Mouse (Mus musculus) kidney, embryonic 16.5 days (tissue): Measurements from ENCODE around the gene Tgfa. TPM values are rescaled to one million over a fixed set of nuclear protein-coding genes. Genes with fewer than 3 reads are reported as not detected.

Experiments
- ATAC-seq: fragments of 200-750 bp; cut with Nextera tagmentation; 2 replicates; pipeline ENCODE4 v1.8.0; 2017; ENCODE audit warnings: moderate TSS enrichment; ENCODE audit not compliant: low FRiP score, low TSS enrichment
- H3K27ac ChIP-seq: fragments of 300-500 bp; sonication (generic); 2 replicates; pipeline ENCODE4 v1.5.1; 2014; ENCODE audit warnings: low read length
- H3K27me3 ChIP-seq: fragments of 300-500 bp; sonication (generic); 2 replicates; pipeline ENCODE4 v1.6.1; 2014; ENCODE audit warnings: low read length, control low read depth, mixed read lengths; ENCODE audit not compliant: insufficient read depth
- H3K36me3 ChIP-seq: fragments of 300-500 bp; sonication (generic); 2 replicates; pipeline ENCODE4 v1.6.1; 2014; ENCODE audit warnings: low read length, control low read depth, mixed read lengths; ENCODE audit not compliant: insufficient read depth
- H3K4me1 ChIP-seq: fragments of 300-500 bp; sonication (generic); 2 replicates; pipeline ENCODE4 v1.6.1; 2014; ENCODE audit warnings: low read length, control low read depth, mixed read lengths; ENCODE audit not compliant: insufficient read depth
- H3K4me2 ChIP-seq: fragments of 300-500 bp; sonication (generic); replicated peaks from 2 replicates; pipeline ENCODE4 v1.6.1; 2014; ENCODE audit warnings: low read depth, low read length
- H3K4me3 ChIP-seq: fragments of 300-500 bp; sonication (generic); 2 replicates; pipeline ENCODE4 v1.5.1; 2014; ENCODE audit warnings: mild to moderate bottlenecking, low read length
- H3K9ac ChIP-seq: fragments of 300-500 bp; sonication (generic); replicated peaks from 2 replicates; pipeline ENCODE4 v1.6.1; 2014; ENCODE audit warnings: low read length
- H3K9me3 ChIP-seq: fragments of 300-500 bp; sonication (generic); 2 replicates; pipeline ENCODE4 v1.6.1; 2016; ENCODE audit warnings: low read length, control low read depth
- WGBS: fragments of 180-500 bp; shearing (Covaris S2); extraction: QIAGEN DNeasy Blood & Tissue Kit; methylation state at CpG from one replicate; pipeline ENCODE4 v1.1.7; 2014; 5-methylcytosine and 5-hydroxymethylcytosine counted together
- polyA plus RNA-seq: library from polyadenylated mRNA; unstranded; fragments of >200 nt; fragmentation: Nextera tagmentation; extraction: Ambion mirVana; gene quantifications from 2 replicates; pipeline ENCODE4 v1.2.1, GENCODE M21; 2015

Tgfa gene
- polyA plus RNA-seq, 1 experiment from 2014 or later = 7.7 TPM

DNA sequence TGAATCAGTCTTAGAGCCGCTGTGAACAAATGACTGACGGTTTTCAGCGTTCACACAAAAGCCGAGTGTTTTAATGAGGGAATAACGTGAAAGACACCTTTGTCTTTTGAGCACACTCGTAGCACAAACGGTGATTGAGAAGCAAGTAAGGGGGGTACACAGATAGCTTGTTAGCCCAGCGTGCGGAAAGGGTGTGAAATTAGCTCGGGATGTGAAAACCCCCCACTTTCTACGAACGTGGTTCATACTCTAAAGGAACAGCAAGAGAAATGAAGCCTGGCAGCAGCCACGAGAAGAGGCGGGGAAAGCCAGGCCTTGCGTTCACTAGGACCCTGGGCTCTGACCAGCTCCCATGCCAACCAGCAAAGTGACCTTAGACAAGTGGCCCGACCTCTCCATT is 54.0 kb downstream of the Tgfa start:
- Histone ChIP-seq H3K9me3 (no peaks in the 10 kb centered on the region), H3K27me3 (no peaks in the 10 kb centered on the region), H3K4me3 (no peak overlapping the region), H3K36me3 (no peaks in the 10 kb centered on the region), H3K4me2 (no peak overlapping the region), H3K4me1 (peaks cover 20% of the 10 kb centered on the region), H3K27ac (no peak overlapping the region), H3K9ac (no peak overlapping the region)
- WGBS = 76% methylated on average over 16 of the region's 16 CpGs
- no peak for ATAC-seq

DNA sequence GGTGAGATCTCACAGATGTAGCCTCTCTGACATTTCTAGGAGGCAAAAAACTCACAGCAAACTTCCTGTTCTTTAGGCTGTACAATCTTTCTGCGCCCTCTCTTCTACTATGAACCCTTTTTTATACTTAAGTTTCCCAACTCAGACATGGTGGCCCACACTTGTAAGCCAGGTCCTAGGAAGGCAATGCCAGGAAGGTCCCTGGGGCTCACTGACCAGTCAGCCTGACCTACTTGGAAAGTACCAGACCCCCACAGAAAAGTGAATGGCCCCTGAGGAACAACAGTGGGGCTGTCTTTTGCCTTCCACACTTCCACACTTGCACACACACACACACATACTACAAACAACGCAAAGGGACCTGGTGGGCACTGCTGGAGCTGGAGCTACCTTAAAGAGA is 55.2 kb downstream of the Tgfa start:
- Histone ChIP-seq H3K36me3 (no peaks in the 10 kb centered on the region), H3K9me3 (no peaks in the 10 kb centered on the region), H3K4me2 (no peak overlapping the region), H3K9ac (no peak overlapping the region), H3K27ac (no peak overlapping the region), H3K4me3 (no peak overlapping the region), H3K4me1 (peaks cover 20% of the 10 kb centered on the region), H3K27me3 (no peaks in the 10 kb centered on the region)
- 90% methylated on average over 2 of the region's 2 CpGs for WGBS
- ATAC-seq = no peak

DNA sequence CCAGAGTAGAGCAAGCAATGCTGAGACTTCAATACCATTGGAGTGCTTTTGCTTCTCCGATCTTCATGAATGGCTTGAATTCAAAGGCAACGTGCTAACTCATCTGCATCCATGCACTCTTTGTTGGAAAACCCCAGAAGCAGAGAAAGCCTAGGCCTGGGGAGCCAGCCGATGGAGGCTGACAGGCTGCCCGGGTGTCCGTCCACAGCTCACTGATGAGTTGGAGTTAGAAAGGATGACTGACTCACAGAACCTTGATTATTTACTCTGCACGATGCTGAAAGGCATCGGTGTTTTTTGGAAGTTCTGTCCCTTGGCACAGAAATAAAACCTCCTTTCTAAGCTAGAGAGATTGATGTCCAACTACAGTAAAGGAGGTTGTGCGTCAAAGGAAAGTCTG is 55.8 kb downstream of the Tgfa start:
- Histone ChIP-seq H3K4me3 (no peak overlapping the region), H3K4me1 (peaks cover 23% of the 10 kb centered on the region), H3K27ac (no peak overlapping the region), H3K36me3 (no peaks in the 10 kb centered on the region), H3K4me2 (no peak overlapping the region), H3K9ac (no peak overlapping the region), H3K27me3 (no peaks in the 10 kb centered on the region), H3K9me3 (no peaks in the 10 kb centered on the region)
- ATAC-seq = no peak
- 83% methylated on average over 8 of the region's 8 CpGs for WGBS

DNA sequence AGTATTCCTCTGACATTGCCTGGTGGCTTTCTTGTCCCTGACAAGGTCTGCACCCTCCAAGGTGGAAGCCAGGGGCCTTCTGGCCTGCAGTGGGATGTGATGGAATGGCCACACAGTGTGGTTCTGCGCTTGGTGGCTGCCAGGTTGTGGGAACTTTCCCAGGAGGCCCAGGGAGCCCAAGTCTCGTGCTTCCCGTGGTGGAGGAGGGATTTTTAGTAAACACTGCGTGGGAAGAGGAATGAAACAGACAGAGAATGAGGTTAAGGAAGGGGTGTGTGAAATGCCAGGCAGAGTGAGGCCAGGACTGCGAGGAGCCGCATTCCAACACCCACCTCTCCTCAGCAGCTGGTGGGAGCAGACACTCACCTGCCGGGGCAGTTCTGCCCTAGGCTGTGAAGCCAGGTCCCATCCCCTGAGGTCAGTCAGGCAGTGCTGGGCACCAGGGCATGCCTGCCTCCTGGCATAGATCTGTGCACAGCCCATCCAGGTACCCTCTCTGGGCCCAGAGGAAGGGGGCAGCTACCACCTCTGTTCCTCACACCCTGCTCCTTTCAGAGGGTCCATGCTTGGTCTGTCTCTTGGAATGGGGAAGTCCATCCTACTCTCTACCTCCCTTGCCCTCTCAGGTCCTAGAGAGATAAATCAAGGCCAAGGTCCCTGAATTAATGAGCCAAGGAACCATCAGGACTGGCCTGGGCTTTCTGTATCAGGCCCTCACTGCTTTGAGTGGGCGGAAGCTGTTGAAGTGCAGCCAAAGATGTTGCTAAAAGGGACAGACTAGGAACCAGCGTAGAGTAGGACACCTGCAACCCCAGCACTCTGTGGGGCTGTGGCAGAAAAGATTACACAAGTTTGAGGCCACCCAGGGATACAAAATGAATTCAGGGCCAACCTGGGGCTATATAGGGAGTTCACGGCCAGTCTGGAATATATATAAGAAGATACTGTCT is 57.4 kb downstream of the Tgfa start:
- H3K4me1 ChIP-seq = peaks cover 27% of the 10 kb centered on the region
- peak overlapping the region; percentile 74; the same call in 1 of the 2 replicates for H3K27ac ChIP-seq
- no peaks in the 10 kb centered on the region for H3K9me3 ChIP-seq
- H3K4me2 ChIP-seq = peak overlapping the region; percentile 26; the same call in 1 of the 2 replicates
- H3K4me3 ChIP-seq = no peak overlapping the region
- no peaks in the 10 kb centered on the region for H3K36me3 ChIP-seq
- no peak overlapping the region for H3K9ac ChIP-seq
- WGBS = 33% methylated on average over 10 of the region's 10 CpGs
- H3K27me3 ChIP-seq = no peaks in the 10 kb centered on the region
- ATAC-seq = peak; percentile 88

DNA sequence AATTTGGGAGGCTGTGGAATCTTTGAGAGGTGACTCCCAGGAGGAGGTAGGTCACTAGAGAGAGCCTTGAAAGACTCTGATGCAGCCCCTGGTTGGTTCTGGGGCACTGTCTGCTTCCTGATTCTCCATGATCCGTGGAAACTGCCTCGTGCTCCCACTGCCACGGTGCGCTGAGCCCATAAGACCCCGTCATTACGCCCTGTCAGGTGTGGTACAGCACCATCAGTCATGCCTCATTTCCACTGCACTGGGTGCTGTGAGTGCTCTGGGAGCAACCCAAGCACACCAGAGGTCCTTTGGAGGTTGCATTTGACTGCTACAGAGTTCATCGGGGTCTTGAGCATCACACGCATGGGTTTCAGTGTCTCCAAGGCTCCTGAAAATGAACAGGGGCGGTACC is 60.9 kb downstream of the Tgfa start:
- Histone ChIP-seq H3K9me3 (no peaks in the 10 kb centered on the region), H3K4me1 (peaks cover 27% of the 10 kb centered on the region), H3K27ac (no peak overlapping the region), H3K4me3 (no peak overlapping the region), H3K4me2 (no peak overlapping the region), H3K9ac (no peak overlapping the region), H3K36me3 (no peaks in the 10 kb centered on the region), H3K27me3 (no peaks in the 10 kb centered on the region)
- WGBS = 37% methylated on average over 9 of the region's 9 CpGs
- ATAC-seq = peak; percentile 46

DNA sequence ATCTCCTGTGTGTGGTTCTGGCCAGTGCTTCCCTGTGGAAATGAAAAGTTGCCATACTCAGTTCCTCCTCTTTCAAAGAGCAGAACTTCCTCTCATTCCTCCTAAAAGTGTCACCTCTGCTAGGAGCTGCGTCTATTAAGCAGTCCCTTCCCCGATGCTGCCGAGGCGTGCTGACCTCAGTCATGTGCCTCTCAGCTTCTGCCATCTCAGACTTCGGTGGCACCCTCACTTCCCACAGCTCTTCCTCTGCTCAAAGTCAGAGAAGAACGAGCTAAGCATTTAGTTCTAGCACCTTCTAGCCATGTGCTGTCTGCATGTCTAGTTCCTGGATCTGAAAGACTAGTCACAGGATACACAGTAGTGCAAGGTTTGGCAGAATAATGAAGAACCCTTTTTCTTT is 64.2 kb downstream of the Tgfa start:
- Histone ChIP-seq H3K4me1 (peaks cover 7% of the 10 kb centered on the region; the same call in 1 of the 2 replicates), H3K36me3 (no peaks in the 10 kb centered on the region), H3K27me3 (no peaks in the 10 kb centered on the region), H3K4me2 (no peak overlapping the region), H3K9me3 (no peaks in the 10 kb centered on the region), H3K4me3 (no peak overlapping the region), H3K9ac (no peak overlapping the region), H3K27ac (no peak overlapping the region)
- no peak for ATAC-seq
- 81% methylated on average over 6 of the region's 6 CpGs for WGBS

DNA sequence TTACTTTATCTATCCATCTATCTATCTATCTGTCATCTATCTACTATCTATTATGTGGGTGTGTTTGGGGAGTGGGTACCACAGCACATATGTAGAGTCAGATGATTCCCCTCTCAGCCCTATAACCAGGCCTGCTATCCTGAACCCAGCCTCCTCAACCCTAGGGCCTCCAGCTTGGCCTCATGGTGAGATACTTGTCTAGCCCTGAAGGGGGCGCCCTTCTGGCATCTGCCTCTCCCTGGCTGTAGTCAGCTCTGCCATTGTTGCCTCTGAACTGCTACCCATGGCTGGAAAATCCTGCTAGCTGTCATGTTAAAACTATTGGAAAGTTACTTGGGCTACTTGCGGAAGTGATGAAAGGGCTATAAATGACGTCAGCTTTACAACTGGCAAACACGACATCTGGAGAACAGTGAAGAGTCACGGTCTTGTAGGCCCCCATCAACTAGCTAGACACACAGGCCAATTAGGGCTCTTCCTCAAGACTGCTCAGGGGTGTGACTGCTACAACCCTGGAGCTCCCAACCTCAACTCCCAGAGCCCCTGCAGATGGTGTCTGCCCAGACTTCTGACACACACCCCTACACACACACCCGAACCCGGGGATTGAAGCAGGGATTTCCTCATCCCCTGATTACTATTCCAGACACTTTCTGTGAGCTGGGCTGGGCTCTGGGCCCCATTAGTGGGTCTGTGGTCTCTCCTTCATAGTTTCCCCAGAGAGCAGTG is 65.5 kb downstream of the Tgfa start:
- WGBS = 41% methylated on average over 7 of the region's 7 CpGs
- no peak for ATAC-seq

DNA sequence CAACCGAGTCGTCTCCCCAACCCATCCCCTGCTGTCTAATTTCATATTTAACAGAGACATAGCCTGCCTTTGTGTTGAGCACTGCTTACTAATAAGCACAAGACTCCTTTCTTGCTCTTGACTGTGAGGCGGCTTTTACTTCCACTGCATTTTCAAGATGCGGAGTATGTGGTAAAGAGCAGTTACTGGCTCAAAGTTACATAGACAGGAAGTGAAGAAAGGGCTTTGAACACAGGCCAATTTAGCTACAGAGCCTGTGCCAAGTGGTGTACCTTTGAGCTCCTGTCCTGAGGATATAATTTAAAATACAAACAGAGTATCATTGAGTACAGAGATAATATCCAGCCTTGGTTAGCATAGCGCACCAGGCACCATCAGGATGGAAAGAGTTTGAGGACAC is 71.8 kb downstream of the Tgfa start:
- H3K27me3 ChIP-seq = no peaks in the 10 kb centered on the region
- H3K27ac ChIP-seq = no peak overlapping the region
- H3K36me3 ChIP-seq = no peaks in the 10 kb centered on the region
- no peak overlapping the region for H3K9ac ChIP-seq
- H3K4me1 ChIP-seq = peaks cover 5% of the 10 kb centered on the region; the same call in 1 of the 2 replicates
- H3K4me3 ChIP-seq = no peak overlapping the region
- no peaks in the 10 kb centered on the region for H3K9me3 ChIP-seq
- ATAC-seq = no peak
- 78% methylated on average over 5 of the region's 5 CpGs for WGBS
- no peak overlapping the region for H3K4me2 ChIP-seq

More for the DNA sequence above, 65.5 kb downstream of the Tgfa start:
- peaks cover 7% of the 10 kb centered on the region; the same call in 1 of the 2 replicates for H3K4me1 ChIP-seq
- H3K27me3 ChIP-seq = no peaks in the 10 kb centered on the region
- no peak overlapping the region for H3K27ac ChIP-seq
- no peaks in the 10 kb centered on the region for H3K9me3 ChIP-seq
- no peak overlapping the region for H3K4me2 ChIP-seq
- H3K4me3 ChIP-seq = no peak overlapping the region
- no peak overlapping the region for H3K9ac ChIP-seq
- no peaks in the 10 kb centered on the region for H3K36me3 ChIP-seq

DNA sequence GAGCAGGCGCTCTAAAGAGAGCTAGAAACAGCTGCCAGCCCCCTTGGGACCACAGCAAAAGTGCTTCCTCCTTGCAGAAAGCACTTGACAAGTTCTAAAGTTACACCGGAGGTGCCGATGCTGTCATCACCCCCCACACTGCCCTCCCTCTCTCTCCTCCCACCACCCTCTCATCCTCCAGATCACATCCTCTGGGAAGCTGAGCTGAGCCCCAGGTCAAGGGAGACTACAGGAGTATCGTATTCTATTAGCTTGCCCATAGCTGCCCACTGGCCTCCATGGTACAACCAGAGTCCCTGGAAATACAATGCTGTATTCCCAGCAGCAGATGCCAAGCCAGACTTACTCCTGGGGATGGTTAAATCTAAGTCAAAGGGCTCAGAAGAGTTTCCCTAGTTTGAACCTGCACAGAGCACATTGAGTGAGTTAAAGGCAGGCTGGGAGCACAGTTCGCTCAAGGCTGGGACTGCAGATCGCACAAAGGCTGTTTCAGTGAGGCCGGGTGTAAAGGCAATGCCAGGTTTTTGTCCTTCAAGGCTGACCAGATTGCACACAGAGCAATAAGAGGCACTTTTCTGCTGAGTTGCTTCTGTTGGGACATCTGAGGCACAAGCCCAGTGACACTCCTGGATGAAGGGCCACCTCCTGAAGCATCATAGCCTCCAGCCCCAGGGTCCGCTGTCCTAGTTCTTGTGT is 75.5 kb downstream of the Tgfa start:
- no peaks in the 10 kb centered on the region for H3K36me3 ChIP-seq
- H3K4me2 ChIP-seq = no peak overlapping the region
- H3K4me3 ChIP-seq = no peak overlapping the region
- no peaks in the 10 kb centered on the region for H3K27me3 ChIP-seq
- H3K9ac ChIP-seq = no peak overlapping the region
- WGBS = 40% methylated on average over 8 of the region's 8 CpGs
- ATAC-seq = peak; percentile 93
- H3K27ac ChIP-seq = no peak overlapping the region
- no peaks in the 10 kb centered on the region for H3K9me3 ChIP-seq
- peaks cover 5% of the 10 kb centered on the region; the same call in 1 of the 2 replicates for H3K4me1 ChIP-seq
